Mouse (Mus musculus): ENCODE measurements around the gene Parp6. TPM values are rescaled to one million over a fixed set of nuclear protein-coding genes. Genes with fewer than 3 reads are reported as not detected.

The Parp6 gene
- polyA plus RNA-seq, 1 experiment from 2014 or later, result 14.3 TPM

DNA sequence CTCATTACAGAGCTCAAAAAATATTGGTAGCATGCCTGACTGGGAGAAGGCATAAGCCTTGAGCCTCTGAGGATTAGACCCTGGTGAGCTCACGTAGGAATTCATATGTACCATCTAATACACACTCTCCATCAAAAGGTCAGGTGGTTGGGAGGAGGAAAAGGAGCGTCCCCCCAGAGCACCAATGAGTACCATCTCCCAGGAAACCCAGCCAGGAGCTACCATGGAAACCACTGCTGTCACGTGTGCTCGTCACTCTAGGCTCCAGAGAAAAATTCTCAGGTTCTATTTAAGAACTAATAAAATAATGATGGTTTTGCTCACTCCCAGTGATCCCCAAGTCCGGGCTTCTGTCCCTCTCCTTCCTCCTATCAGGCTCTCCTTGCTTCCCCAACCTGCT is 28.8 kb upstream of the Parp6 start:
- no peaks in the 10 kb centered on the region for H3K36me3 ChIP-seq (ENCODE audit: control insufficient read depth, insufficient read depth)
- no peak overlapping the region for H3K27ac ChIP-seq (ENCODE audit: low read depth, low read length)
- ATAC-seq, result no peak
- no peaks in the 10 kb centered on the region for H3K9me3 ChIP-seq (ENCODE audit: control insufficient read depth)
- H3K4me3 ChIP-seq (ENCODE audit: low read depth, low read length), result no peak overlapping the region
- 0 out of 2 replicates have a peak, but pooled peaks cover 2% of the 10 kb centered on the region for H3K27me3 ChIP-seq (replicated peaks; ENCODE audit: control insufficient read depth, insufficient read depth, low read length)
- no peaks in the 10 kb centered on the region for H3K4me1 ChIP-seq (replicated peaks; ENCODE audit: control insufficient read depth, insufficient read depth, low read length)
- no peak overlapping the region for H3K4me2 ChIP-seq (replicated peaks; ENCODE audit: low read depth)
- 62% methylated on average over 5 of the region's 5 CpGs for WGBS
- no peak for TF ChIP-seq CTCF (IDR thresholded peaks at IDR 0.05; ENCODE audit: low read depth)
- H3K9ac ChIP-seq (ENCODE audit: low read depth, low read length), result no peak overlapping the region

DNA sequence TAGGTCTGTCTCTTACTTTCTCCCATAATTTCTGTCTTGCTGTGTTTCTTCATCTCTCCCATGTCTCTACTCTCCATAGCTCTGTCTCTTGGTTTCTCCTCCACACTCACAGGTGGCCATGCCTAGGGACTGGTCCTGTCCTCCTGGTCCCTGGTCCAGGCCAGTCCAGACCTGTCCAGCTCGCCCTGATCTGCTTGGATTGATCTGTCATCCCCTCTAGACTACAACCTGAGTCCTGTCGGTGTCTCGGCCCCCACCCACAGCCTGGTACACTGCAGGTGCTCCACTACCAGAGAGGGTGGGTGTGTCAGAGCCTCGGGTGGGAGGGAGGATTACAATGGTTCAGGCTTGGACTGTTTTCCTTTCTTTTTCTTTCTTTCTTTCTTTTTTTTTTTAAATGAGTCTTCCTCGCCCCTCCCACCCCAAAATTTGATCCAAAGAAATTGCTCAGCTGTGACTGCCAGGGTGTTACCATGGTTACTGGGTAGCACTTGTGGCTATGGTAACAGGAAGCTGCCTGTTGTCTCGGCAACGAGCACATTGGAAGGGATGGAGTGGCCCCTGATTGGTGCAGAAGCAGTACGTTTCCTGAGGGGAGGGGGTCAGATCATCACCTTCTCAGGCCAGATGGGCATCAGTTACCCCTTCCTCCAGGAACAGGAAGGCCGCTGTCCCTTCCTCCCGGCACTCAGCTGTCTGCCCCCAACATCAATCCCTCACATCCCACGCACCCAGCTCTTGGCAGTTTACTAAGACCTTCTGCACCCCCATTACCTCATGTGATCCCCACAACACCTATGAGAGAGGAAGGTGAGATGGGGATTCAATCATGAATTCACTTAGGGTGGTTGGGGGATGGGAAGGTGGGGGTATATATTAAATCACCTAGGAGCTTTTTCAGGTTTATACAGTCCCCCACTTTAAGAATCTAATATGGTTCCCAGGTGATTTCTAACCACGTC is 28.1 kb upstream of the Parp6 start:
- Histone ChIP-seq H3K36me3 (ENCODE audit: control insufficient read depth, insufficient read depth) (no peaks in the 10 kb centered on the region), H3K27me3 (replicated peaks; ENCODE audit: control insufficient read depth, insufficient read depth, low read length) (0 out of 2 replicates have a peak, but pooled peaks cover 1% of the 10 kb centered on the region), H3K4me2 (replicated peaks; ENCODE audit: low read depth) (no peak overlapping the region), H3K4me3 (ENCODE audit: low read depth, low read length) (no peak overlapping the region), H3K27ac (ENCODE audit: low read depth, low read length) (no peak overlapping the region), H3K9ac (ENCODE audit: low read depth, low read length) (no peak overlapping the region), H3K4me1 (replicated peaks; ENCODE audit: control insufficient read depth, insufficient read depth, low read length) (no peaks in the 10 kb centered on the region), H3K9me3 (ENCODE audit: control insufficient read depth) (no peaks in the 10 kb centered on the region)
- WGBS, result 47% methylated on average over 12 of the region's 12 CpGs
- no peak for TF ChIP-seq CTCF (IDR thresholded peaks at IDR 0.05; ENCODE audit: low read depth)
- no peak for ATAC-seq

GRCm38 (mm10) chr9:59589703-59590439 is 27.2 kb upstream of the Parp6 start:
- H3K4me1 ChIP-seq (replicated peaks; ENCODE audit: control insufficient read depth, insufficient read depth, low read length), result no peaks in the 10 kb centered on the region
- H3K27ac ChIP-seq (ENCODE audit: low read depth, low read length), result no peak overlapping the region
- no peak overlapping the region for H3K4me3 ChIP-seq (ENCODE audit: low read depth, low read length)
- no peaks in the 10 kb centered on the region for H3K36me3 ChIP-seq (ENCODE audit: control insufficient read depth, insufficient read depth)
- WGBS, result 82% methylated on average over 10 of the region's 10 CpGs
- TF ChIP-seq CTCF (IDR thresholded peaks at IDR 0.05; ENCODE audit: low read depth), result no peak
- no peaks in the 10 kb centered on the region for H3K27me3 ChIP-seq (replicated peaks; ENCODE audit: control insufficient read depth, insufficient read depth, low read length)
- H3K9ac ChIP-seq (ENCODE audit: low read depth, low read length), result no peak overlapping the region
- H3K4me2 ChIP-seq (replicated peaks; ENCODE audit: low read depth), result no peak overlapping the region
- H3K9me3 ChIP-seq (ENCODE audit: control insufficient read depth), result no peaks in the 10 kb centered on the region
- no peak for ATAC-seq

GRCm38 (mm10) chr9:59601661-59602060 is 15.4 kb upstream of the Parp6 start:
- H3K27ac ChIP-seq (ENCODE audit: low read depth, low read length), result no peak overlapping the region
- no peak overlapping the region for H3K9ac ChIP-seq (ENCODE audit: low read depth, low read length)
- H3K4me2 ChIP-seq (replicated peaks; ENCODE audit: low read depth), result no peak overlapping the region
- H3K27me3 ChIP-seq (replicated peaks; ENCODE audit: control insufficient read depth, insufficient read depth, low read length), result peaks cover 5% of the 10 kb centered on the region; the same call in 1 of the 2 replicates
- TF ChIP-seq CTCF (IDR thresholded peaks at IDR 0.05; ENCODE audit: low read depth), result no peak
- 64% methylated on average over 8 of the region's 8 CpGs for WGBS
- H3K4me1 ChIP-seq (replicated peaks; ENCODE audit: control insufficient read depth, insufficient read depth, low read length), result no peaks in the 10 kb centered on the region
- no peak for ATAC-seq
- no peaks in the 10 kb centered on the region for H3K36me3 ChIP-seq (ENCODE audit: control insufficient read depth, insufficient read depth)
- H3K9me3 ChIP-seq (ENCODE audit: control insufficient read depth), result no peaks in the 10 kb centered on the region
- H3K4me3 ChIP-seq (ENCODE audit: low read depth, low read length), result no peak overlapping the region

GRCm38 (mm10) chr9:59605967-59606366 is 11.1 kb upstream of the Parp6 start:
- no peak overlapping the region for H3K4me3 ChIP-seq (ENCODE audit: low read depth, low read length)
- H3K9ac ChIP-seq (ENCODE audit: low read depth, low read length), result no peak overlapping the region
- WGBS, result 58% methylated on average over 6 of the region's 6 CpGs
- H3K9me3 ChIP-seq (ENCODE audit: control insufficient read depth), result no peaks in the 10 kb centered on the region
- H3K27ac ChIP-seq (ENCODE audit: low read depth, low read length), result no peak overlapping the region
- TF ChIP-seq CTCF (IDR thresholded peaks at IDR 0.05; ENCODE audit: low read depth), result no peak
- H3K36me3 ChIP-seq (ENCODE audit: control insufficient read depth, insufficient read depth), result no peaks in the 10 kb centered on the region
- H3K4me1 ChIP-seq (replicated peaks; ENCODE audit: control insufficient read depth, insufficient read depth, low read length), result no peaks in the 10 kb centered on the region
- H3K4me2 ChIP-seq (replicated peaks; ENCODE audit: low read depth), result no peak overlapping the region
- H3K27me3 ChIP-seq (replicated peaks; ENCODE audit: control insufficient read depth, insufficient read depth, low read length), result peaks cover 4% of the 10 kb centered on the region; the same call in 1 of the 2 replicates
- ATAC-seq, result no peak

DNA sequence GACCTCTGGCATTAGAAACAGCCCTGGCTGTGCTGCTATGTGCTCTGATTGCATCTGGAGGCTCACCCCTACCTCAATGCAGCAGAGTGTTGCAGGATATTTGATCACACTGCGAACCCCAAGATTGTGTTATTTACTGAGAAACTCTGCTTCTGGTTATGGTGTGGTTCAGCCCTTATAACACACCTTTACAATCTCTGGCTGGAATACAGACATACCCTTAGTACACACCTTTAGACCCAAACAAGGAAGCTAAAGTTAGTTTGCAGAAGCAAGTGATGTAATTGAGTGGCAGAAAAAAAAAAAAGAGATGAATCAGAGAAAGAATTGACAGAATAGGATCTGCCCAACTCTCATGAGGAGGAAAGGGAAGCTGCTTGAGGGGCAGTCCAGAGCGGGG is 6.1 kb upstream of the Parp6 start:
- H3K27me3 ChIP-seq (replicated peaks; ENCODE audit: control insufficient read depth, insufficient read depth, low read length), result no peaks in the 10 kb centered on the region
- ATAC-seq, result peak; percentile 61
- H3K27ac ChIP-seq (ENCODE audit: low read depth, low read length), result no peak overlapping the region
- no peak for TF ChIP-seq CTCF (IDR thresholded peaks at IDR 0.05; ENCODE audit: low read depth)
- H3K9me3 ChIP-seq (ENCODE audit: control insufficient read depth), result no peaks in the 10 kb centered on the region
- H3K4me2 ChIP-seq (replicated peaks; ENCODE audit: low read depth), result no peak overlapping the region
- H3K4me1 ChIP-seq (replicated peaks; ENCODE audit: control insufficient read depth, insufficient read depth, low read length), result no peaks in the 10 kb centered on the region
- H3K4me3 ChIP-seq (ENCODE audit: low read depth, low read length), result no peak overlapping the region
- H3K9ac ChIP-seq (ENCODE audit: low read depth, low read length), result no peak overlapping the region
- 82% methylated on average over 2 of the region's 2 CpGs for WGBS
- no peaks in the 10 kb centered on the region for H3K36me3 ChIP-seq (ENCODE audit: control insufficient read depth, insufficient read depth)
